Mouse (Mus musculus): ENCODE results near the gene Mmp2. TPM values are rescaled to one million over a fixed set of nuclear protein-coding genes. Genes with fewer than 3 reads are reported as not detected.

The Mmp2 gene
- polyA plus RNA-seq, 1 experiment from 2014 or later, result 211 TPM

DNA sequence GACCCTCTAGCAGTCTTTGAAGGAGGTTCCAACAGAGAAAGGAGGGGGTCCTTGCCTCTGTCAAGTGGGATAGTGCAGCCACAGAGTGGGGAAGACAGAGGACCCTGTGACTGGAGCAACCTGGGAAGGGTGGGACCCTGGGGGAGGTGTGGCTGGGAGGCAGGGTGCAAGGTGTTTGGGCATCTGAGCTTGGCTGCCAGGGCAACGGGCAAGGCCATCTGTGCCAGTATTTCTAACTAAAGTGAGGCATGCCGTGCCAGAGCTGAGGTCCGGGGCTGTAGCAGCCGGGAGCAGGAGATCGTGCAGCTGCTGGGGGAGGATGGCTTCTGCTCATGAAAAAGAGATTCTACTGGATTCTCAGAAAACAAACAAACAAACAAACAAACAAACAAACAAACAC is 11.4 kb upstream of the Mmp2 start:
- H3K4me1 ChIP-seq (replicated peaks), result no peaks in the 10 kb centered on the region
- no peaks in the 10 kb centered on the region for H3K9me3 ChIP-seq
- H3K36me3 ChIP-seq, result no peaks in the 10 kb centered on the region
- H3K27me3 ChIP-seq, result peaks cover 5% of the 10 kb centered on the region; the same call in 1 of the 2 replicates
- H3K4me3 ChIP-seq (replicated peaks), result no peak overlapping the region
- WGBS, result 78% methylated on average over 5 of the region's 5 CpGs
- H3K27ac ChIP-seq, result no peak overlapping the region
- no peak for ATAC-seq (ENCODE audit: insufficient number of reproducible peaks, insufficient read depth, low FRiP score, low TSS enrichment, low read depth)
- H3K9ac ChIP-seq (replicated peaks), result no peak overlapping the region
- no peak overlapping the region for H3K4me2 ChIP-seq

DNA sequence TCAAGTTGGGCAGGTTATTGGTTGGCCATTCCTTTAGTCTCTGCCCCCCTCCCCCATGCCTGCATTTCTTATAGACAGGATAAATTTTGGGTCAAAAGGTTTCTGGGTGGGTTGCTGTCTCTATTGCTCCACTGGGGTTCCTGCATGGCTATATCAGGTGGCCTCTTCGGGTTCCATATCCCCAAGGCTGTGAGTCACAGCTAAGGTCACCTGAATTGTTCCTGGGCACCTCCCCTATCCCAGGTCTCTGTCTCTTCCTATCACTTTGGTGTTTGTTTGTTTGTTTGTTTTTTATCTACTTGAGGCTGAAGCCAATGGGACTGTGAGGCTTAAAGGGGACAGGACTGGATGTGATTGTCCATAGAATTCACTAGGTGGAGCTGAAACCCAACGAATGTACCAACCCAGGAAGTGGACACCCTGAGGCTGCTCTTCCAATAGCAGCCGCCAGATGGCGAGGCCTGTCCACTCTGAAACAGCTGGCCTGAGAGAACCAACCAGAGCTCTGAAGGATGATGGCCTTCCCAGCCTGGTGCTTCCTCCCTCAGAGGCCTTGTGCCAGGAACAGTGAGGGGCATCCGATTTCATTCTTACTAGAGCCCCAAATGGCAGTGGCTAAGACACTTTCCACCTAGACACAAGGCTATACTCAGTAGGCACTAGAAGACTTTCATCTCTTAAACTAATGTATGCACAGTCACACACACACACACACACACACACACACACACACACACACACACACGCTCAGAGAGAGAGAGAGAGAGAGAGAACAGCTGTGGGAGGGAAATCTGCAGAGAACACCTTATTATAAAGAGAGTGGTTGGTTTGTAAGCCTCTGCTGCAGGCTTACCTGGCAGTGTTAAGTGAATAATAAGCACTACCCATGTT is 8.9 kb upstream of the Mmp2 start:
- no peaks in the 10 kb centered on the region for H3K9me3 ChIP-seq
- peak; percentile 66 for ATAC-seq (ENCODE audit: insufficient number of reproducible peaks, insufficient read depth, low FRiP score, low TSS enrichment, low read depth)
- H3K4me1 ChIP-seq (replicated peaks), result no peaks in the 10 kb centered on the region
- no peak overlapping the region for H3K4me2 ChIP-seq
- no peak overlapping the region for H3K4me3 ChIP-seq (replicated peaks)
- no peak overlapping the region for H3K27ac ChIP-seq
- H3K36me3 ChIP-seq, result no peaks in the 10 kb centered on the region
- H3K9ac ChIP-seq (replicated peaks), result no peak overlapping the region
- H3K27me3 ChIP-seq, result peaks cover 5% of the 10 kb centered on the region; the same call in 1 of the 2 replicates
- WGBS, result 21% methylated on average over 6 of the region's 6 CpGs

DNA sequence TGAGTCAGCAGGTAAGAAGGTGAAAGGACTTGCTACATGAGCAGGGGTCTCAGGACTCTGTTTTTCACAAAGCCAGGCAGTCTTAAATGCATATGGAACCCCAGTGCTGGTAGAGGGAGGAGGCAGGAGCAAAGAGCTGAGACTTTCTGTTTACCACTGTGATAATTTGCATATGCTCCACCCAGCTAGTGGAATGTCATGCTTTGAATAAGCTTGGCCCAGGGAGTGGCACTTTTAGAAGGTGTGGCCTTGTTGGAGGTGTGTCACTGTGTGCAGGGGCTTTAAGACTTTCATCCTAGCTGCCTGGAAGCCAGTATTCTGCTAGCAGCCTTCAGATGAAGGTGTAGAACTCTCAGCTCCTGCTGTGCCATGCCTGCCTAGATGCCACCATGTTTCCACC is 5.9 kb upstream of the Mmp2 start:
- no peak overlapping the region for H3K4me2 ChIP-seq
- H3K27me3 ChIP-seq, result peaks cover 8% of the 10 kb centered on the region; the same call in 1 of the 2 replicates
- no peak for ATAC-seq (ENCODE audit: insufficient number of reproducible peaks, insufficient read depth, low FRiP score, low TSS enrichment, low read depth)
- no peaks in the 10 kb centered on the region for H3K36me3 ChIP-seq
- H3K27ac ChIP-seq, result no peak overlapping the region
- H3K9me3 ChIP-seq, result no peaks in the 10 kb centered on the region
- no peaks in the 10 kb centered on the region for H3K4me1 ChIP-seq (replicated peaks)
- no peak overlapping the region for H3K4me3 ChIP-seq (replicated peaks)
- no peak overlapping the region for H3K9ac ChIP-seq (replicated peaks)

DNA sequence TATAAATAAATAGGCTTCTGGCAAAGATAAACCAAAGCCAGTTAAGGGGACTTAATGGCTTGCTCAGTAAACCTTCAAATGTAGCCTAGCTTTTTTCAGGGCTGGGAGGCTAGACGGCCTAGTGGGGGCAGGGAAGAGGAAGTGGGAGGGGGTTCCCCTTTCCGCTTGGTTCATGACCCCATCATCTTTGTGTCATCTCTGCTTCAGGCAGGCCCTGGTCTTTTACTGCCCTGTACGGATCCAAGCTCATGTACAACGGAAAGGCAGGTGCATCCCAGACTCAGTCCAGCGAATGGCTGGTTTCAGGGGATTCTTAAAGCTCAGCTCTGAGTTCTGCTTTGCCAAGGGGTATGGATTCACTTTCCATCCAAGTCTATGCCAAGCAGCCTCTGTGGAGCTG is 4.7 kb upstream of the Mmp2 start:
- no peak overlapping the region for H3K4me3 ChIP-seq (replicated peaks)
- peaks cover 8% of the 10 kb centered on the region for H3K4me1 ChIP-seq (replicated peaks)
- peaks cover 6% of the 10 kb centered on the region; the same call in 1 of the 2 replicates for H3K27me3 ChIP-seq
- H3K27ac ChIP-seq, result no peak overlapping the region
- no peak overlapping the region for H3K9ac ChIP-seq (replicated peaks)
- no peak overlapping the region for H3K4me2 ChIP-seq
- ATAC-seq (ENCODE audit: insufficient number of reproducible peaks, insufficient read depth, low FRiP score, low TSS enrichment, low read depth), result no peak
- WGBS, result 77% methylated on average over 5 of the region's 5 CpGs
- H3K36me3 ChIP-seq, result no peaks in the 10 kb centered on the region
- H3K9me3 ChIP-seq, result no peaks in the 10 kb centered on the region

DNA sequence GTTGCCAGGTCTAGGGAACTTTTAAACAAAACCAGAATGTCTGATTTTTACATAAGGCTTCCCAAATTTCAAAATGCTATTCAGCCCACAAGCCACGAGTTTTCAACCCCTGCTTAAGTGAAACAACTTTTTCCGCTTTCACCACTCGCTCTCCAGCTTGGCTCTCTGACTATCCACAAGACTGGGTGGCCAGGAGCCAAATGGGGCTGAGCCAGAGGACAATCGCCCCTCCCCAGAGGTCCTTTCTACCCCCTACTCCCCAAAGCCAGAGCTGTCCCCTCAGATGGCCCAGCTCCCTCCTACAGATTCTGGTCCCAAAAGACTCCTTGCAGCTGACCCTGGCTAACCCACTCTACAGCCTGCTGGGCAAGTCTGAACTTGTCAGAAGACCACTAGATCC is 1.1 kb upstream of the Mmp2 start:
- no peak overlapping the region for H3K27ac ChIP-seq
- H3K4me3 ChIP-seq (replicated peaks), result no peak overlapping the region
- peaks cover 3% of the 10 kb centered on the region; the same call in 1 of the 2 replicates for H3K27me3 ChIP-seq
- 74% methylated on average over 4 of the region's 4 CpGs for WGBS
- no peak for ATAC-seq (ENCODE audit: insufficient number of reproducible peaks, insufficient read depth, low FRiP score, low TSS enrichment, low read depth)
- no peaks in the 10 kb centered on the region for H3K9me3 ChIP-seq
- no peak overlapping the region for H3K9ac ChIP-seq (replicated peaks)
- peaks cover 27% of the 10 kb centered on the region for H3K4me1 ChIP-seq (replicated peaks)
- peaks cover 8% of the 10 kb centered on the region for H3K36me3 ChIP-seq
- H3K4me2 ChIP-seq, result no peak overlapping the region

DNA sequence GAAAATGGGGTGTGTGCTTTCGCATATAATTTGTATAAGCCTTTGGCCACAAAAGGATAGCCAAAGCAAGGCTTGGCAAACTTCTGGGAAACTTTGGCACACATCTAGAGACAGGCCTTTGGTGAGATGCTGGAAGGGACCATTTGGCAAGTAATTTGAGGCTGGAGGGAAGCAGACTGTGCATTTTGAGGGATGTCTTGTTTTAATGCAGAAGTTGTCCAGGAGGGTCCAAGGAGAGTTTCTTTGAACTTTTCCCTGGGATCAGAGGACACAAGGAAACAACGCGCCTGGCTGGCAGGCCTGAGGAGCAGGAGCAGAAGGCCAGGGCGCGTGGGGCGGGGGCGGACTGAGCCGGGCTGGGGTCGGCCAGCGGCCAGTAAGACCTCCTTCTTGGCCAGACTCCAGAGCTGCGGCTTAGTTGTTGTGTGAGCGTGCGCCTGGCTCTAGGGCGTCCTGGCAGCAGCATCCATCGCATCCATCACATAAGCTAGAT is 1.2 kb downstream of the Mmp2 start:
- Histone ChIP-seq H3K4me2 (peak overlapping the region; percentile 73), H3K4me3 (replicated peaks) (peak overlapping the region; percentile 68), H3K9ac (replicated peaks) (peak overlapping the region; percentile 86), H3K36me3 (peaks cover 31% of the 10 kb centered on the region), H3K4me1 (replicated peaks) (peaks cover 27% of the 10 kb centered on the region), H3K27me3 (peaks cover 3% of the 10 kb centered on the region; the same call in 1 of the 2 replicates), H3K9me3 (no peaks in the 10 kb centered on the region), H3K27ac (peak overlapping the region; percentile 95)
- ATAC-seq (ENCODE audit: insufficient number of reproducible peaks, insufficient read depth, low FRiP score, low TSS enrichment, low read depth), result peak; percentile 65; the same call in 1 of the 2 replicates
- 20% methylated on average over 15 of the region's 15 CpGs for WGBS

DNA sequence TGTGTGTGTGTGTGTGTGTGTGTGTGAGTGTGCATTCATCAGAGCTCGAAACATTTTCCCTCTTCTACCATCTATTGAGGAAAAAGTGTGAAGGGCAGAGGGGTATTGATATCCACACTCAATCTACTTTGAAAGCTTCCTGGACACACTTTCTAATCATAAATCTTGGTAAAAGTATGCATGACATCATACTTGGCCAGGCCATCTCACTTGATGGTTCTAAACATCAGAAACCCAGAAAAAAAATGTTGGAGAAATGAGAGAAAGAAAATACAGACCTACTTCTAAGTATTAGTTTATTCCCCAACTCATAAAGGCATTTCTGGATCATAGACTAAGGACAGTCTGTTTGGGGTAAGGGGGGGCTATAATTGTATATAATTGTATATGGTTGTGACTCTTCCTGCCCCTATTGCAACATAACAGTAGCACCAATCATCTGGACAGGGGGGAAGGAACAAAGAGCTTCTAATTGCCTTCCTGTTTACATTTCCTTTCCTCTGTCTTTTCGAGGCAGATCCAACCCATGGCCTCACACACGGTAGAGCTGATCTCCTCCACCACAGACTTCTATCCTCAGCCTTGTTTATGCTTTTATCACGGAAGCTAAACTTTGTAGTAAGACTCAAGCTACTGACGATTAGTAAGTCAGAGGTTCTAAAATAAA is 7.1 kb downstream of the Mmp2 start:
- Histone ChIP-seq H3K9ac (replicated peaks) (no peak overlapping the region), H3K4me3 (replicated peaks) (no peak overlapping the region), H3K4me1 (replicated peaks) (peaks cover 8% of the 10 kb centered on the region; the same call in 1 of the 2 replicates), H3K27ac (no peak overlapping the region), H3K27me3 (no peaks in the 10 kb centered on the region; the same call in 1 of the 2 replicates), H3K4me2 (no peak overlapping the region), H3K9me3 (no peaks in the 10 kb centered on the region), H3K36me3 (peaks cover 89% of the 10 kb centered on the region)
- ATAC-seq (ENCODE audit: insufficient number of reproducible peaks, insufficient read depth, low FRiP score, low TSS enrichment, low read depth), result no peak
- 51% methylated on average over 5 of the region's 5 CpGs for WGBS

DNA sequence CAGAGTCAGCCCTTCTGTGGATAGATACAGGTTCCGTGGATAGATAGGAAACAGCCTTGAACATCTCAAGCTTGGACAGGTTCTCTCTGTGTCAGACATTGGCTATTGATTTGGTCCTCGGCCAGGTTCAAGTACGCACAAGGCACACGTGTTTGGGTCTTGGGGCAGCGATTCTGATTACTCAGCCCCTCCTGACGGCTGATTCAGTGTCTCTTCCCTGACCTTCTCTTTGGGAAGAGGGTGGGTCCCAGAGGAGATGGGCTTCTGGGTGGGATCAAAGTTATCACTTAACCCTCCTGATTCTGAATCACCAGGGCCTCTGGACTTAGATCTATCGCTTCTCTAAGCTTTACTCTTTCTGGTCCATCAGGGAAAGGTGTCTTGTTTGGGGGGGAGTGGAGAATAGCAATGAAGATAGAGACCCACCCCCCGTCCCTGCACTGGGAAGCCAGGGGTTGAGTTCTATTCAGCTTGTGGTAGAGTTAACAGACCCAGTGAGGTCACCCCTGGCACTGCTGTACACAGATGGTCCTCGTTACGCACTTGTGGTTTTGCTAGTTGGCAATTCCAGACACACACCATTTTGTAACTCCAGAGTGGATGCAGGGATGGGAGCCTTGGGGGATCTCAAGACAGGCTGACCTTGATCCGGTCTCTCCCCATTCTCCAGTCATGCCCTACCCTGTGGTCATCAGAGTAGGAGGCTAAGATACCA is 7.9 kb downstream of the Mmp2 start:
- Histone ChIP-seq H3K27me3 (no peaks in the 10 kb centered on the region), H3K4me2 (no peak overlapping the region), H3K4me3 (replicated peaks) (no peak overlapping the region), H3K9me3 (no peaks in the 10 kb centered on the region), H3K27ac (no peak overlapping the region), H3K9ac (replicated peaks) (no peak overlapping the region), H3K4me1 (replicated peaks) (peaks cover under 1% of the 10 kb centered on the region; the same call in 1 of the 2 replicates), H3K36me3 (peaks cover 97% of the 10 kb centered on the region)
- 84% methylated on average over 11 of the region's 11 CpGs for WGBS
- no peak for ATAC-seq (ENCODE audit: insufficient number of reproducible peaks, insufficient read depth, low FRiP score, low TSS enrichment, low read depth)

DNA sequence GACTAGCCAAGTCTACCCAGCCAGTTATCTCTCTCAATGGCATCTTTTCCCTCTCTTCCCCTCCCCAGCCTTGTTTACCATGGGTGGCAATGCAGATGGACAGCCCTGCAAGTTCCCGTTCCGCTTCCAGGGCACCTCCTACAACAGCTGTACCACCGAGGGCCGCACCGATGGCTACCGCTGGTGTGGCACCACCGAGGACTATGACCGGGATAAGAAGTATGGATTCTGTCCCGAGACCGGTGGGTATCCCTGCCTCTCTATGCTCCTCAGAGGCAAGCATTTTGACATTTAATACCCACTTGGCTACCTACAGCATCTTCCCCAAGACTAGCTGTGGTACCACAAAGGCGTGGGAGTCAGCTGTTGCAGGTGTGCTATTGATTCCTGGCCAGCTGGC is 8.8 kb downstream of the Mmp2 start:
- H3K4me2 ChIP-seq, result no peak overlapping the region
- no peaks in the 10 kb centered on the region for H3K4me1 ChIP-seq (replicated peaks)
- WGBS, result 97% methylated on average over 11 of the region's 11 CpGs
- H3K27me3 ChIP-seq, result no peaks in the 10 kb centered on the region
- no peak overlapping the region for H3K9ac ChIP-seq (replicated peaks)
- H3K27ac ChIP-seq, result no peak overlapping the region
- H3K36me3 ChIP-seq, result peaks cover 99% of the 10 kb centered on the region
- ATAC-seq (ENCODE audit: insufficient number of reproducible peaks, insufficient read depth, low FRiP score, low TSS enrichment, low read depth), result no peak
- H3K9me3 ChIP-seq, result no peaks in the 10 kb centered on the region
- H3K4me3 ChIP-seq (replicated peaks), result no peak overlapping the region

DNA sequence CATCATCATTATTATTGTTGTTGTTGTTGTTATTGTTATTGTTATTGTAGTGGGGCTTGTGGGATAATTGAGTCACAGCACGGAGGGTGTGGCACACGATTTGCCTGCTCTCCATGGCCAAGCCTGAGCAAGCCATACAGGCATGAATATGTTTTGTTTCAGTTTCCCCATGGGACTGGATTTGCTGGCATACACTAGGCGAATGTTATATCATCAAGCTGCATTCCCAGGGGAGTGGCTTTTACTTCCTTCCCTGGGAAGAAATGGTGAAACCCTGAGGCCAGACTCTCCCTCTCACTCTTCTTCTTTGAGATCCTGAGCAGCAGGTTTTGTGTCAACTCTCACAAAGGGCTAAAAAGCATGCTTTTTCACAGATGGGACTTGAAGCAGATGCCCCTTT is 11.5 kb downstream of the Mmp2 start:
- ATAC-seq (ENCODE audit: insufficient number of reproducible peaks, insufficient read depth, low FRiP score, low TSS enrichment, low read depth), result no peak
- H3K36me3 ChIP-seq, result peaks cover 97% of the 10 kb centered on the region
- H3K9me3 ChIP-seq, result no peaks in the 10 kb centered on the region
- no peak overlapping the region for H3K4me2 ChIP-seq
- no peak overlapping the region for H3K9ac ChIP-seq (replicated peaks)
- no peaks in the 10 kb centered on the region for H3K27me3 ChIP-seq
- no peak overlapping the region for H3K27ac ChIP-seq
- H3K4me3 ChIP-seq (replicated peaks), result no peak overlapping the region
- H3K4me1 ChIP-seq (replicated peaks), result no peaks in the 10 kb centered on the region
- WGBS, result 86% methylated on average over 3 of the region's 3 CpGs

DNA sequence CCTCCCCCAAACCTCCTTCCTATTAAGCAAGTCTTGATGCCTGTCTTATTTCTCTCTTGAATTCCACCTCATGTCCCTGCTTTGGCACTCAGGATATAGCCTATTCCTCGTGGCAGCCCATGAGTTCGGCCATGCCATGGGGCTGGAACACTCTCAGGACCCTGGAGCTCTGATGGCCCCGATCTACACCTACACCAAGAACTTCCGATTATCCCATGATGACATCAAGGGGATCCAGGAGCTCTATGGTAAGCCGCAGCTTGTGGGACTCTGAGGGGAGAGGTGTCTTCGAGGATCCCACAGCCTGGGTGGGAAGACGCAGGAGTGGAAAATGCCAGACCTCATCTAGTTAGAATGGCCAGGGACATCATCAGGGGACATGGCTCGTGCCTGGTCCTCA is 12.1 kb downstream of the Mmp2 start:
- Histone ChIP-seq H3K27me3 (no peaks in the 10 kb centered on the region), H3K9ac (replicated peaks) (no peak overlapping the region), H3K4me3 (replicated peaks) (no peak overlapping the region), H3K36me3 (peaks cover 97% of the 10 kb centered on the region), H3K9me3 (no peaks in the 10 kb centered on the region), H3K27ac (no peak overlapping the region), H3K4me1 (replicated peaks) (no peaks in the 10 kb centered on the region), H3K4me2 (no peak overlapping the region)
- no peak for ATAC-seq (ENCODE audit: insufficient number of reproducible peaks, insufficient read depth, low FRiP score, low TSS enrichment, low read depth)
- WGBS, result 94% methylated on average over 8 of the region's 8 CpGs

Measured in limb, embryonic 12.5 days (tissue).